Mouse (Mus musculus) naive thymus-derived CD4-positive, alpha-beta T cell, adult 2 months (primary cell): ENCODE data around the gene Phactr4.

ENCODE experiments used
- DNase-seq: peaks from one replicate; pipeline ENCODE4 v3.0.0-alpha.2; 2011; ENCODE audit warnings: low read depth

Phactr4 gene

GRCm38 (mm10) chr4:132369953-132370750, 52.1 kb downstream of the Phactr4 start:
- no peak for DNase-seq

GRCm38 (mm10) chr4:132367480-132368201, 54.6 kb downstream of the Phactr4 start:
- DNase-seq, result no peak

GRCm38 (mm10) chr4:132365450-132366060, 56.7 kb downstream of the Phactr4 start:
- no peak for DNase-seq

DNA sequence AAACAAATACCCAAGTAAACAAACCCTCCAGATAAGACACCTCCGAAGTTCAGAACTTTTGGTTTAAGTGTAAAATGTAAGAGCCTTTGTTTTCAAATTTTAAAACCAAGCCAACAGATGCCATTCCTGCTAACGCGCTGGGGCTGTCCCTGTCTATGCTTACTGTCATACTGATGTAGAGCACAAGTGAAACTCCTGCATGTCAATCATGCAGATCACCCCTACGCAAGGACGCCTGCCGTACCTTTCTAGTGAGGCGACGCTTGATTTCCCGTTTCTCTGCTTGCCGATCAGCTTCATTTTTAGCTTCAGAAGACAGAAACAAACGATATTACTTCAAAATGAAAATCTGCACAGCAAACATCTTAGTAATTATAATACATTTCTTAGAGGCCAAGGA, 58.8 kb downstream of the Phactr4 start:
- no peak for DNase-seq

DNA sequence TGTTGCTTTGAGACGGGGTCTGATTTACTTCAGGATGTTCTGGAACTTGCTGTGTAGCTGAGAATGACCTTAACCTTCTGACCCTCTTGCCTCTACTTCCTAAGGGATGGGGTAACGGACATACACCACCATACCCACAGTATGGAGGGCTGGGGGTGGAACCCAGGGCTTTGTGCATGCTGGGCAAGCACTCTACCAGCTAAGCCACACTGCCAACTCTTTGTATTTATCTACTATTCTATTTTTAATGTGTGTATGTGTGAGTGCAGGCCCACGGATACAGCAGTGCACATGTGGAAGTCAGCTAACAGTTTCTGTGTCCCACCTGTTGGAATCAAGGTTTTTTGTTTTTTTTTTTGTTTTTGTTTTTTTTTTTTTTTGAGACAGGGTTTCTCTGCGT, 62.8 kb downstream of the Phactr4 start:
- no peak for DNase-seq

DNA sequence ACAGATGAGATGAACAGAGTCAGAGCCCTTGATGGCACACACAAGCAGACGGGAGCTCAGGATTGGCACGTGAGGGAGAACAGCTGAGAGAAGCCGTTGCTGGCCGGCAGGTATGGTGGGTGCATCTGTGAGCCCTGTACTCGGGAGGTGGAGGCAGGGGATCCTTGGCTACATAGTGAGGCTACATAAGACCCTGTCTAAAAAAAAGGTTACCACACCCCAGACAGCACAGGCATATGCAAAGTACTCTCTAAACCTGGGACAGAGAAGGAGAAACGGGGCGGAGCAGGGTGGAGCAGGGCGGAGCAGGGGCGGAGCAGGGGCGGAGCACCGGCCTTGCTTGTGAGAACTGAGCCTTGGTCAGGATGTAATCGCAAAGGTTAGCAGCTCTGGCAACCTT, 66.1 kb downstream of the Phactr4 start:
- no peak for DNase-seq

- DNase-seq, result no peak
Observed at GRCm38 (mm10) chr4:132355403-132355802, 66.9 kb downstream of the Phactr4 start.

DNA sequence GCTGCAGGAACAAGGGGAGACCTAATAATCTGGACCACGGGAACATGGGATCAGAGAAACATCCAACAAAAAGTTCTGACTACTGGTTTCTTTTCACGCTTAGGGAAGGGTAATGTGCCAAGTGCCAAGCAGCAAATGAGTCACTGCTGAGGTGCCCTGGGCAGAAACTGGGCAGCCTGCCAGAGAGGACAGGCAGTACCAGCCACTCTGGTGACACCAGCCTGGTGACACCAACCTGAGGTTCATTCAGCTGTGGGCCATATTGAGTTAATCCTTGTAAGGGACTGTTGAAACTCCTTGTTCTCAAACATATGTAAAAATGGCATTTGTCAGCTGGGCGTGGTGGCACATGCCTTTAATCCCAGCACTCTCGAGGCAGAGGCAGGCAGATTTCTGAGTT, 67.7 kb downstream of the Phactr4 start:
- no peak for DNase-seq

DNA sequence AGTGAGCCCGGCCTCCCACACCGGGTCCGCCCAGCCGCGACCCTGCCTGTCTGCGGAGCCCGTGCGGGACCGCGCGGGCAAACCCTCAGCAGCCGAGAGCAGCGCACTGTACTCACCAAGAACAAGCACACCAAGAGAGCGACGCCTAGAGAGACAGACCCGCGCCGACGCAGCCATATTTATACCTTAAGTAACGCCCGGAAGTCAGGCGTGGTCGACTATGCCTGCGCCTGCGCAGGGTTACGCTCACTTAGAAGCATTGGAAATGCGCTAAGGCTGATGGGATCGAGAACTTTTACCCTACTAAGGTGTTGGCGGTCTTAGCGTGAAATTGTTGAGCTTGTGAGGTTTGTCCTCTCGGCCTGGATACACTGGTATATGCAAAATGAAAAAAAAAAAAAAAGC, 68.8 kb downstream of the Phactr4 start, which contains the start of gene Rcc1:
Gene Rcc1 (minus strand): TSS at position 125 of the 405 bp plus-strand sequence.
- peak; percentile 97 for DNase-seq

DNA sequence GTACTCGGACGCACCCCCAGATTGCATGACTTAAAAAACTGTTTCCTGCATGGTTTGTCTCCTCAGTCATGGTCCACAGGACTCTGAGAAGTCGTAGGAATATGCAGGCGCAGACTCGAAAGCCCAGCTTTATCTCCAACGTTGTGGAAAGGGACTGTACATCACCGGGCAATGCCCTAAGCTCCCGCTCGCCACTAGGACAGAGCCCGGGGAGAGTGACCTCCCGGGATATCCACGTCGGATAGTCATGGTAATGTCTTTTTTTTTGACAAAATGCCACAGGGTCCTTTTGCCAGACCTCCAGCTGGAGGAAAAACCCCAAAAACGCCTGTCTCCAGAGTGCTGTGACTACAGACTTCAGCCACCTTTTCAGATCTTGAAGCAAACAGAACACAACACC, 69.5 kb downstream of the Phactr4 start:
- no peak for DNase-seq

DNA sequence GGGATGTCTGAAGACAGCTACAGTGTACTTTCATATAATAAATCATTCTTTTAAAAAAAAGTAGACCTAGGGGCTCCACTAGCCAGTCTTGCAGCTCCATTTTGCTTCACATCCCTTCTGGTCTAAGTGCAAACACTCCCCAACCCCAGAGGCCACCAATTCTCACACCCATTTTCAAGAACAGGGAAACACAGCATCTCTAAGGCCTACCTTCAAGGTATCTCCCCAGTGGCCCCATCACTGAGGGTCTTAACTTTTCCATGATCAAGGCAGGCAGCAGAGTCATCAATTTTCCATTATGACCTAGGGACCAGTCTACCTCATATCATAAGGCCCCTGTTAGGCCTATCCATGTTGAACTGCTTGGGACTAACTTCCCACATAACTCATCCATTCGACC, 70.9 kb downstream of the Phactr4 start:
- no peak for DNase-seq

- no peak for DNase-seq
Observed at GRCm38 (mm10) chr4:132350854-132351253, 71.4 kb downstream of the Phactr4 start.

GRCm38 (mm10) chr4:132350123-132350740, 72.1 kb downstream of the Phactr4 start:
- no peak for DNase-seq

GRCm38 (mm10) chr4:132349495-132350122, 72.7 kb downstream of the Phactr4 start:
- DNase-seq, result no peak

- no peak for DNase-seq
Observed at GRCm38 (mm10) chr4:132346661-132347060, 75.6 kb downstream of the Phactr4 start.

DNA sequence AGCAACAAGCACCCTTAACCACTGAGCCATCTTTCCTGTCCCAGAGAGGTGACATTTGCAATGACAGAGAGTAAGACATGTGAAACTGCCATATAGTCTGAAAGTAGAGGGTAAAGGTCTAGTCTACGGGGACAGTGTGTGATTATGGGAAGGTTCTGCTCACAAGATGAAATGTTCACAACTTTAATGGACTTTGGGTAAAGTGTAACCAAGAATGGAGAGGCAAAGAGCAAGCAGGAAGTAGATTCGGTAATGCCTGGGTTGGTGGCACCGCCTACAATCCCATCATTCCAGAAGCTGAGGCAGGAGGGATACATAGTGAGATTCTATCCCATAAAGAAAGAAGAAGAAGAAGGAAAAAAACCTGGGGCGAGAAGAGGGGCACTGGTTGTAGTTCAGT, 76.0 kb downstream of the Phactr4 start:
- no peak for DNase-seq

DNA sequence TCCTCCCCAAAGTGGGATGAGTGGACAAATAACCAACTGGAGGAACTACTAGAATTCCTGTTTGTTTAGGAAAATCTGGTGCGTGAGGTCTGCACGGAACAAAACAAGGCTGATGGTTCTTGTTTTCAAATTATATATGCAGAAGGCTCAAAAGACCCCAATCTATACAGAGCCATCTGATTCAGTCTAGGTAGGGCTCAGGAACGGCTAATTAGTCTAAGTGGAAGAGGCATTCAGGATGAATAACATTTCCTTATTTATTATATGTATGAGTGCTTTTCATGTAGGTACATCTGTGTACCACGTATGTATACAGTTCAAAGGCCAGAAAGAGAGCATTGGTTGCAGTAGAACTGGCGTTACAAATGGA, 76.5 kb downstream of the Phactr4 start:
- DNase-seq, result no peak

- DNase-seq, result peak; percentile 89
Observed at GRCm38 (mm10) chr4:132345135-132345842, 77.0 kb downstream of the Phactr4 start.

DNA sequence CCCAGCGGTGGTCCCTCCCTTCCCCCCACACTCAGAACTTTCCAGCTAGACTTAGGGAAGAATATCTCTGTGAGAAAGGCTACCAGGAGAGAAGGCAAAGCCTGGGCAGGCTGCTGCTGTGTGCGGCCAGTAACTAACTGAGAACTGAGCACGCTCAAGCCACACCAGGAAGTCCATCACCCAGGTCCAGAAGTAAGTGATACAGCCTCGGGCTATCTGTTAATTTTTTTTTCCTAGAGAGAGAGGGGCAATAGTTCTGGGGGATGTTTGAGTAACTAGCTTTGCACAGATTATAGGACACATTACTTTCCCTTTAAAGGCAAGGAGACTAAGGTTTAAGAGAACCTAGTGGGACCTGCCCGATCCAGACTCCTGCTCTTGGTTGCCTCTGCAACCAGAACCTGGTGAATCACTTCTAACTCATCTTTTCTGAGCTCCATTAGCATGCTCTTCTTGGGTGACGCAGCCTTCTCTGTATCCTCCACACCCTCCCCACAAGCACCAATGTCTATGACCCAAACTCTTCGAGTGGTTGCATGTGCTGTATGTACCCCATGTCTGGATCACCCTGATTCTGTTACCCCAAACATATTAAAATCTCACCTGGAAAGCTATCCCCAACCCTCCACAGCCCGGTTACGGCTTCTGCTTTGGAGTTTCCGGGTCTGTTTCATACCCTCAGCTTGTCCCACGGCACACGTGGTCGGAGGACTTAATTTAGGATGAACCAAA, 77.7 kb downstream of the Phactr4 start:
- DNase-seq, result no peak

DNA sequence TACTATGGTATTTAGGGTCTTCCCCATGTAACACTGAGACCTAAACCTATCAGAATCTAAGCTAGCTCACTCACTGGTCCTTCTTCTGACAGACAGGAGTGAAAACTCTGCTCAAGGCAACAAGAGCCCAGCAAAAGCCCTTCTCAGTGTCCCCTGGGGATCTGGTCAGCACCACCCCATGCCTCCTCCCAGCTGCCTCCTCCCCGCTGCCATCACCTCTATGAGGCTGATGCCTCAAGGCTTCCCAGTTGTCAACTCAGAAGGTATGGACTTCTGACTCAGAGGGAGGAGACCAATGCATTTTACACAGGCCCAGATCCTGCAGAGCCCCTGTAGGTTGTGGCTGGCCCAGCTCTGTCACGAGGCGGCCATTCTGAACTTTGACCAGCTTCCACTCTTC, 80.8 kb downstream of the Phactr4 start:
- no peak for DNase-seq

DNA sequence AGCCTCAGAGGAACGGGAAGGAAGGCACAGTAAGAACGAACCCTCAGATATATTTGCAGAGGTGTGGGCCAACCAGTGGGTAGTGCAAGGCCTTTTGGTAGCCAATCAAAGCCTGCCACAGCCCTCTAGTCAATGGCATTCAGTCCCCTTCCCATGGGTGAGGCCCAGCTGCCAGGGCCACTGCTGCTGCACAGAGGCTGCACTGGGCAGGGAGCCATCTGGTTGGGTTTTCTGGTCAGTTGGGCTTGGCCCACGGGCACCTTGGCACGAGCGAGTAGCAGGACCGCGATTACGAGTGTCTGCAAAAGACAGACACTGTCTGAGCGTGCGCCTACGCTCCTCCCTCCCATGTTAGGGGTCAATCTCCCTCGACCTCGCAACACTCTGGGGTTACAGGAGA, 83.3 kb downstream of the Phactr4 start:
- no peak for DNase-seq
